12 mouse cellular contexts compared by ENCODE assay signal in genomic region chr10:111719632-111720031, GRCm38 (mm10).
DNase-seq lines count a peak whose midpoint lies in the region; ATAC-seq and TF ChIP-seq lines count a peak whose summit lies in the region.
"Had no signal": no experiment of that assay in that cellular context is flagged by ENCODE, and none has a peak within 500 bp of the region (broad histone marks: within the 10 kb centered on the region; RNA-seq: fewer than 3 reads in every experiment).

No protein-coding gene starts in this region.

- H3K36me3 ChIP-seq in lung, postnatal 0 days (ENCODE audit: insufficient read depth, low read length): no peaks in the 10 kb centered on the region
- H3K36me3 ChIP-seq: forebrain, embryonic 12.5 days; liver, embryonic 13.5 days had no signal

- H3K27me3 ChIP-seq in lung, postnatal 0 days (replicated peaks; ENCODE audit: insufficient read depth, low read length): no peaks in the 10 kb centered on the region
- H3K27me3 ChIP-seq: forebrain, embryonic 12.5 days; liver, embryonic 13.5 days had no signal

- no peak overlapping the region for H3K9ac ChIP-seq in lung, postnatal 0 days (replicated peaks; ENCODE audit: low read depth)
- H3K9ac ChIP-seq: forebrain, embryonic 12.5 days; liver, embryonic 13.5 days had no signal

- H3K27ac ChIP-seq in lung, postnatal 0 days (ENCODE audit: low read length): no peak overlapping the region
- H3K27ac ChIP-seq: forebrain, embryonic 12.5 days; liver, embryonic 13.5 days had no signal

- 58% methylated on average over 5 of the region's 5 CpGs for WGBS in lung, postnatal 0 days

- 0 out of 2 replicates have a peak, but pooled peaks have one; percentile 36 for ATAC-seq in frontal cortex, adult (ENCODE audit: low TSS enrichment)
- ATAC-seq in lung, postnatal 0 days: no peak
- no peak for ATAC-seq in megakaryocyte progenitor cell, adult 5-6 weeks (replicated peaks; ENCODE audit: poor library complexity)

- H3K4me1 ChIP-seq in lung, postnatal 0 days (ENCODE audit: insufficient read depth, low read depth, low read length): 0 out of 2 replicates have a peak, but pooled peaks cover 3% of the 10 kb centered on the region
- H3K4me1 ChIP-seq: forebrain, embryonic 12.5 days; liver, embryonic 13.5 days had no signal

- TF ChIP-seq EP300 in lung, postnatal 0 days (IDR thresholded peaks at IDR 0.05): no peak

- no peak overlapping the region for H3K4me3 ChIP-seq in lung, postnatal 0 days (ENCODE audit: low read depth, low read length)
- H3K4me3 ChIP-seq: forebrain, embryonic 12.5 days; liver, embryonic 13.5 days had no signal

- no peak for TF ChIP-seq CTCF in lung, postnatal 0 days (IDR thresholded peaks at IDR 0.05)

- no peaks in the 10 kb centered on the region for H3K9me3 ChIP-seq in lung, postnatal 0 days (ENCODE audit: low read length)
- H3K9me3 ChIP-seq: forebrain, embryonic 12.5 days; liver, embryonic 13.5 days had no signal

- no peak for DNase-seq in frontal cortex, postnatal 25 days (ENCODE audit: low spot score in 2 of 2)
- peak; percentile 49 for DNase-seq in lung, postnatal 0 days (ENCODE audit: low spot score)
- DNase-seq in lung, postnatal 25 days (ENCODE audit: low spot score): no peak
- peak; percentile 24 to 33 for DNase-seq in kidney, adult 8-10 months
- peak; percentile 58 for DNase-seq in urinary bladder, postnatal 25 days (ENCODE audit: low spot score)
- DNase-seq in B cell, adult 2 months: no peak
- DNase-seq: cerebellum, postnatal 14 days; layer of hippocampus, adult 9-11 months; liver, embryonic 13.5 days had no signal

- no peak overlapping the region for H3K4me2 ChIP-seq in lung, postnatal 0 days (replicated peaks; ENCODE audit: low read depth, low read length)
- H3K4me2 ChIP-seq: forebrain, embryonic 12.5 days; liver, embryonic 13.5 days had no signal

Comparison
In these comparisons a context has a peak if more than half of its experiments do, and no peak if none do; other contexts are left out.
1. DNase-seq: peak in lung, postnatal 0 days (single experiment), kidney, adult 8-10 months (2 of 2) and urinary bladder, postnatal 25 days (single experiment); none in frontal cortex, postnatal 25 days (0 of 2), lung, postnatal 25 days (single experiment) and B cell, adult 2 months (0 of 2).